Mouse (Mus musculus): Measurements from ENCODE around the gene Ccer2. TPM values are rescaled to one million over a fixed set of nuclear protein-coding genes. Genes with fewer than 3 reads are reported as not detected.

Gene Ccer2
- polyA plus RNA-seq (2014; fragmentation: Illumina TruSeq; extraction: RNeasy Lipid Tissue Mini Kit (QIAGEN cat#74804); ENCODE audit: low read depth, low replicate concordance) = not detected

GRCm38 (mm10) chr7:28756079-28756478, at the start of gene Ccer2:
Ccer2 (plus strand) TSS chr7:28756174.

GRCm38 (mm10) chr7:28716590-28717281, 39.2 kb upstream of the Ccer2 start, which contains the start of gene Fbxo17:
Fbxo17 (plus strand) TSS chr7:28716804.

GRCm38 (mm10) chr7:28741709-28742438, 14.1 kb upstream of the Ccer2 start, which contains the start of the genes Mrps12 and Sars2:
Mrps12 (minus strand) TSS chr7:28741820.
Sars2 (plus strand) TSS chr7:28741992.

GRCm38 (mm10) chr7:28766173-28766879, 10.4 kb downstream of the Ccer2 start, which contains the start of gene Sirt2:
Sirt2 (plus strand) TSS chr7:28766735.

GRCm38 (mm10) chr7:28767462-28767965, 11.5 kb downstream of the Ccer2 start, which contains the start of gene Nfkbib:
Nfkbib (minus strand) TSS chr7:28767512.

GRCm38 (mm10) chr7:28788307-28789195, 32.6 kb downstream of the Ccer2 start, which contains the start of gene Rinl:
Rinl (plus strand) TSS chr7:28788969.

GRCm38 (mm10) chr7:28808221-28808941, 52.4 kb downstream of the Ccer2 start, which contains the start of gene Hnrnpl:
Hnrnpl (plus strand) TSS chr7:28808541.

Other genes starting within 250 kb of the Ccer2 start
- not detected for gene Ifnl2, start 245.7 kb upstream of the Ccer2 start, polyA plus RNA-seq (2014; fragmentation: Illumina TruSeq; extraction: RNeasy Lipid Tissue Mini Kit (QIAGEN cat#74804); ENCODE audit: low read depth, low replicate concordance)
- gene Ifnl3, start 233.3 kb upstream of the Ccer2 start, polyA plus RNA-seq (2014; fragmentation: Illumina TruSeq; extraction: RNeasy Lipid Tissue Mini Kit (QIAGEN cat#74804); ENCODE audit: low read depth, low replicate concordance) = not detected
- not detected for gene Sycn, start 215.3 kb upstream of the Ccer2 start, polyA plus RNA-seq (2014; fragmentation: Illumina TruSeq; extraction: RNeasy Lipid Tissue Mini Kit (QIAGEN cat#74804); ENCODE audit: low read depth, low replicate concordance)
- gene Nccrp1, start 208.9 kb upstream of the Ccer2 start, polyA plus RNA-seq (2014; fragmentation: Illumina TruSeq; extraction: RNeasy Lipid Tissue Mini Kit (QIAGEN cat#74804); ENCODE audit: low read depth, low replicate concordance) = not detected
- gene Samd4b, start 158.0 kb upstream of the Ccer2 start, polyA plus RNA-seq (2014; fragmentation: Illumina TruSeq; extraction: RNeasy Lipid Tissue Mini Kit (QIAGEN cat#74804); ENCODE audit: low read depth, low replicate concordance) = 17.6 TPM
- 2.2 TPM for gene Pak4, start 158.0 kb upstream of the Ccer2 start, polyA plus RNA-seq (2014; fragmentation: Illumina TruSeq; extraction: RNeasy Lipid Tissue Mini Kit (QIAGEN cat#74804); ENCODE audit: low read depth, low replicate concordance)
- gene Acp7, start 124.8 kb upstream of the Ccer2 start, polyA plus RNA-seq (2014; fragmentation: Illumina TruSeq; extraction: RNeasy Lipid Tissue Mini Kit (QIAGEN cat#74804); ENCODE audit: low read depth, low replicate concordance) = not detected
- gene Fbxo27, start 63.3 kb upstream of the Ccer2 start, polyA plus RNA-seq (2014; fragmentation: Illumina TruSeq; extraction: RNeasy Lipid Tissue Mini Kit (QIAGEN cat#74804); ENCODE audit: low read depth, low replicate concordance) = 0.29 TPM
- 0.64 TPM for gene Fbxo17, start 39.4 kb upstream of the Ccer2 start, polyA plus RNA-seq (2014; fragmentation: Illumina TruSeq; extraction: RNeasy Lipid Tissue Mini Kit (QIAGEN cat#74804); ENCODE audit: low read depth, low replicate concordance)
- 35.0 TPM for gene Mrps12, start 14.4 kb upstream of the Ccer2 start, polyA plus RNA-seq (2014; fragmentation: Illumina TruSeq; extraction: RNeasy Lipid Tissue Mini Kit (QIAGEN cat#74804); ENCODE audit: low read depth, low replicate concordance)
- 0.29 TPM for gene Sars2, start 14.2 kb upstream of the Ccer2 start, polyA plus RNA-seq (2014; fragmentation: Illumina TruSeq; extraction: RNeasy Lipid Tissue Mini Kit (QIAGEN cat#74804); ENCODE audit: low read depth, low replicate concordance)
- gene Sirt2, start 10.6 kb downstream of the Ccer2 start, polyA plus RNA-seq (2014; fragmentation: Illumina TruSeq; extraction: RNeasy Lipid Tissue Mini Kit (QIAGEN cat#74804); ENCODE audit: low read depth, low replicate concordance) = 19.5 TPM
- gene Nfkbib, start 11.3 kb downstream of the Ccer2 start, polyA plus RNA-seq (2014; fragmentation: Illumina TruSeq; extraction: RNeasy Lipid Tissue Mini Kit (QIAGEN cat#74804); ENCODE audit: low read depth, low replicate concordance) = 0.47 TPM
- gene Rinl, start 32.8 kb downstream of the Ccer2 start, polyA plus RNA-seq (2014; fragmentation: Illumina TruSeq; extraction: RNeasy Lipid Tissue Mini Kit (QIAGEN cat#74804); ENCODE audit: low read depth, low replicate concordance) = 0.87 TPM
- 312 TPM for gene Hnrnpl, start 52.4 kb downstream of the Ccer2 start, polyA plus RNA-seq (2014; fragmentation: Illumina TruSeq; extraction: RNeasy Lipid Tissue Mini Kit (QIAGEN cat#74804); ENCODE audit: low read depth, low replicate concordance)
- 31.1 TPM for gene Ech1, start 69.0 kb downstream of the Ccer2 start, polyA plus RNA-seq (2014; fragmentation: Illumina TruSeq; extraction: RNeasy Lipid Tissue Mini Kit (QIAGEN cat#74804); ENCODE audit: low read depth, low replicate concordance)
- 2.7 TPM for gene Lgals4, start 77.7 kb downstream of the Ccer2 start, polyA plus RNA-seq (2014; fragmentation: Illumina TruSeq; extraction: RNeasy Lipid Tissue Mini Kit (QIAGEN cat#74804); ENCODE audit: low read depth, low replicate concordance)
- gene Lgals7, start 107.7 kb downstream of the Ccer2 start, polyA plus RNA-seq (2014; fragmentation: Illumina TruSeq; extraction: RNeasy Lipid Tissue Mini Kit (QIAGEN cat#74804); ENCODE audit: low read depth, low replicate concordance) = not detected
- gene Capn12, start 125.2 kb downstream of the Ccer2 start, polyA plus RNA-seq (2014; fragmentation: Illumina TruSeq; extraction: RNeasy Lipid Tissue Mini Kit (QIAGEN cat#74804); ENCODE audit: low read depth, low replicate concordance) = not detected
- 31.7 TPM for gene Actn4, start 206.2 kb downstream of the Ccer2 start, polyA plus RNA-seq (2014; fragmentation: Illumina TruSeq; extraction: RNeasy Lipid Tissue Mini Kit (QIAGEN cat#74804); ENCODE audit: low read depth, low replicate concordance)
- gene Eif3k, start 225.7 kb downstream of the Ccer2 start, polyA plus RNA-seq (2014; fragmentation: Illumina TruSeq; extraction: RNeasy Lipid Tissue Mini Kit (QIAGEN cat#74804); ENCODE audit: low read depth, low replicate concordance) = 8.5 TPM
- not detected for gene Map4k1, start 225.9 kb downstream of the Ccer2 start, polyA plus RNA-seq (2014; fragmentation: Illumina TruSeq; extraction: RNeasy Lipid Tissue Mini Kit (QIAGEN cat#74804); ENCODE audit: low read depth, low replicate concordance)

All from adrenal gland, adult 10 weeks (tissue).